Mouse (Mus musculus) G1E (cell line): ENCODE data around the gene Commd1. TPM values are rescaled to one million over a fixed set of nuclear protein-coding genes. Genes with fewer than 3 reads are reported as not detected.

Source experiments
- ATAC-seq: 2 replicates; pipeline ENCODE4 v1.8.0; 2016; ENCODE audit warnings: mild to moderate bottlenecking; ENCODE audit not compliant: insufficient number of reproducible peaks, poor library complexity, low FRiP score, severe bottlenecking; ENCODE audit errors: extremely low read depth
- DNase-seq: peaks from one replicate; pipeline ENCODE4 v3.0.0; 2012; ENCODE audit warnings: low spot score
- H3K27me3 ChIP-seq: 2 replicates; pipeline ENCODE4 v1.6.1; 2012; ENCODE audit warnings: mild to moderate bottlenecking, low read length, inconsistent platforms; ENCODE audit not compliant: insufficient read depth
- H3K36me3 ChIP-seq: replicated peaks from 2 replicates; pipeline ENCODE3; 2012; ENCODE audit warnings: mild to moderate bottlenecking, inconsistent platforms
- H3K4me1 ChIP-seq: 2 replicates; pipeline ENCODE4 v1.6.1; 2012; ENCODE audit warnings: low read depth, low read length, inconsistent platforms, mixed read lengths; ENCODE audit not compliant: insufficient read depth
- H3K4me3 ChIP-seq: 2 replicates; pipeline ENCODE4 v1.5.1; 2012; ENCODE audit warnings: low read depth, mild to moderate bottlenecking, inconsistent platforms, low read length, moderate library complexity, mixed read lengths
- H3K9me3 ChIP-seq: replicated peaks from 2 replicates; pipeline ENCODE4 v1.6.1; 2012; ENCODE audit warnings: inconsistent platforms
- CTCF ChIP-seq: IDR thresholded peaks from 2 replicates; pipeline ENCODE4 v1.5.1; 2012; ENCODE audit warnings: low read depth, low read length, inconsistent platforms, mixed read lengths
- GATA1 ChIP-seq: IDR thresholded peaks from 2 replicates; pipeline ENCODE4 v1.6.1; 2012; ENCODE audit warnings: borderline replicate concordance, low read length, inconsistent platforms, mixed read lengths
- GATA2 ChIP-seq: IDR thresholded peaks from 2 replicates; pipeline ENCODE4 v1.6.1; 2012; ENCODE audit warnings: low read depth, low read length, inconsistent platforms, borderline replicate concordance
- POLR2AphosphoS5 ChIP-seq: IDR thresholded peaks from 2 replicates; pipeline ENCODE4 v1.6.1; 2012; ENCODE audit warnings: low read depth, low read length, inconsistent platforms; ENCODE audit not compliant: insufficient replicate concordance
- TAL1 ChIP-seq: conservative IDR thresholded peaks from 2 replicates; pipeline ENCODE4 v1.6.1; 2012; ENCODE audit warnings: low read depth, low read length, inconsistent platforms, mixed read lengths
- polyA plus RNA-seq: library from polyadenylated mRNA; stranded (reverse); fragments of >175 nt; gene quantifications from 2 replicates; pipeline ENCODE4 v1.2.3, GENCODE M21; 2012
- total RNA-seq, 2 experiments: library from RNA; stranded (forward) in 1 of 2; stranded (reverse) in 1 of 2; fragments of 200-1000 nt in 1 of 2; fragments of >200 nt in 1 of 2; fragmentation: Nextera tagmentation in 1 of 2; gene quantifications; 2 replicates each; pipeline ENCODE4 v1.2.3; 2014 to 2017

Commd1 gene
- total and polyA plus RNA-seq, 3 experiments = 34.1 to 93.9 (median 74.4) TPM

GRCm38 (mm10) chr11:22853477-22854157 is 128.6 kb downstream of the Commd1 start:
- no peak for ATAC-seq
- no peaks in the 10 kb centered on the region for H3K9me3 ChIP-seq

GRCm38 (mm10) chr11:22852510-22852909 is 129.7 kb downstream of the Commd1 start:
- no peaks in the 10 kb centered on the region for H3K9me3 ChIP-seq
- H3K4me1 ChIP-seq = peaks cover 92% of the 10 kb centered on the region
- ATAC-seq (no peak), DNase-seq (no peak)
- H3K4me3 ChIP-seq = no peak overlapping the region; the same call in 1 of the 2 replicates
- peaks cover 46% of the 10 kb centered on the region for H3K36me3 ChIP-seq
- no peaks in the 10 kb centered on the region for H3K27me3 ChIP-seq
- TF ChIP-seq CTCF (no peak), POLR2AphosphoS5 (no peak), GATA2 (no peak), GATA1 (no peak), TAL1 (no peak)

More at GRCm38 (mm10) chr11:22853477-22854157, 128.6 kb downstream of the Commd1 start:
- no peak overlapping the region for H3K4me3 ChIP-seq
- TF ChIP-seq GATA1 (no peak), GATA2 (no peak), TAL1 (no peak), POLR2AphosphoS5 (no peak), CTCF (no peak)
- no peaks in the 10 kb centered on the region for H3K27me3 ChIP-seq
- H3K36me3 ChIP-seq = peaks cover 44% of the 10 kb centered on the region
- DNase-seq = no peak
- peaks cover 91% of the 10 kb centered on the region for H3K4me1 ChIP-seq

- TF ChIP-seq GATA2 (no peak), GATA1 (no peak), CTCF (no peak), TAL1 (no peak), POLR2AphosphoS5 (no peak)
- no peaks in the 10 kb centered on the region for H3K9me3 ChIP-seq
- DNase-seq (no peak), ATAC-seq (no peak)
- peaks cover 44% of the 10 kb centered on the region for H3K36me3 ChIP-seq
- no peak overlapping the region for H3K4me3 ChIP-seq
- no peaks in the 10 kb centered on the region for H3K27me3 ChIP-seq
- peaks cover 95% of the 10 kb centered on the region for H3K4me1 ChIP-seq
Observed at GRCm38 (mm10) chr11:22851416-22851815, 130.8 kb downstream of the Commd1 start.

GRCm38 (mm10) chr11:22850077-22850476 is 132.1 kb downstream of the Commd1 start:
- Histone ChIP-seq H3K36me3 (peaks cover 39% of the 10 kb centered on the region), H3K27me3 (no peaks in the 10 kb centered on the region), H3K4me3 (no peak overlapping the region; the same call in 1 of the 2 replicates), H3K9me3 (no peaks in the 10 kb centered on the region), H3K4me1 (peaks cover 97% of the 10 kb centered on the region)
- no peak for ATAC-seq
- DNase-seq = no peak
- TF ChIP-seq GATA1 (no peak), POLR2AphosphoS5 (no peak), TAL1 (no peak), GATA2 (no peak), CTCF (no peak)

GRCm38 (mm10) chr11:22848649-22849195 is 133.5 kb downstream of the Commd1 start:
- no peaks in the 10 kb centered on the region for H3K27me3 ChIP-seq
- TF ChIP-seq TAL1 = no peak
- TF ChIP-seq CTCF = no peak
- TF ChIP-seq GATA2 = no peak
- TF ChIP-seq GATA1 = no peak
- no peak for TF ChIP-seq POLR2AphosphoS5
- peaks cover 33% of the 10 kb centered on the region for H3K36me3 ChIP-seq
- DNase-seq = no peak
- peak overlapping the region; percentile 42; the same call in 1 of the 2 replicates for H3K4me3 ChIP-seq
- peaks cover 96% of the 10 kb centered on the region for H3K4me1 ChIP-seq
- no peak for ATAC-seq
- no peaks in the 10 kb centered on the region for H3K9me3 ChIP-seq
